Mouse (Mus musculus) MEL (cell line): Measurements from ENCODE around the gene Rps24.

ENCODE experiments used
- CHD2 ChIP-seq: IDR thresholded peaks from 2 replicates; pipeline ENCODE4 v1.6.1; 2011; ENCODE audit warnings: low read length, improper control_type of control experiment
- GATA1 ChIP-seq: IDR thresholded peaks from 2 replicates; pipeline ENCODE4 v1.6.1; 2011; ENCODE audit warnings: low read depth, low read length, improper control_type of control experiment
- MAFK ChIP-seq: IDR thresholded peaks from 2 replicates; pipeline ENCODE4 v1.6.1; 2011; ENCODE audit warnings: low read depth, mild to moderate bottlenecking, low read length, improper control_type of control experiment, borderline replicate concordance
- NELFE ChIP-seq: IDR thresholded peaks from 2 replicates; pipeline ENCODE4 v1.6.1; 2011; ENCODE audit warnings: low read depth, low read length, improper control_type of control experiment
- RCOR1 ChIP-seq: IDR thresholded peaks from 2 replicates; pipeline ENCODE4 v1.6.1; 2012; ENCODE audit warnings: low read depth, mild to moderate bottlenecking, inconsistent platforms, low read length, improper control_type of control experiment
- USF1 ChIP-seq: IDR thresholded peaks from 2 replicates; pipeline ENCODE4 v1.6.1; 2014; ENCODE audit warnings: low read depth, mild to moderate bottlenecking, inconsistent platforms, low read length, improper control_type of control experiment, moderate library complexity

- no peak for TF ChIP-seq USF1
- TF ChIP-seq GATA1 = no peak
- no peak for TF ChIP-seq NELFE
- no peak for TF ChIP-seq RCOR1
- TF ChIP-seq MAFK = no peak
- no peak for TF ChIP-seq CHD2
Measured at GRCm38 (mm10) chr14:24510679-24511078, 23.8 kb downstream of the Rps24 start.
